Mouse (Mus musculus): ENCODE measurements around the gene Itga4.

GRCm38 (mm10) chr2:79328079-79328478 is 72.9 kb downstream of the Itga4 start:
- TF ChIP-seq TAL1 (IDR thresholded peaks at IDR 0.05; ENCODE audit: low read length) (no peak), GATA1 (IDR thresholded peaks at IDR 0.05; ENCODE audit: low read length) (no peak)
